Mouse (Mus musculus) ES-E14 (cell line): ENCODE data around the gene Gm49450. TPM values are rescaled to one million over a fixed set of nuclear protein-coding genes. Genes with fewer than 3 reads are reported as not detected.
"Not testable (repeated sequence)": the region's sequence is repeated elsewhere in the genome, so short reads cannot be mapped to it uniquely, and the experiment has no call there.

Experiments used
- DNase-seq: peaks from one replicate; pipeline ENCODE4 v3.0.0-alpha.2; 2013; ENCODE audit warnings: low read depth, low spot score
- H3K27ac ChIP-seq: 2 replicates; pipeline ENCODE4 v1.5.1; 2012; ENCODE audit warnings: low read depth, mild to moderate bottlenecking, low read length, moderate library complexity, mixed read lengths; ENCODE audit not compliant: poor library complexity, insufficient read depth, severe bottlenecking
- H3K36me3 ChIP-seq: 2 replicates; pipeline ENCODE4 v1.6.1; 2012; ENCODE audit warnings: mild to moderate bottlenecking, low read length, moderate library complexity, mixed read lengths; ENCODE audit not compliant: control insufficient read depth, poor library complexity, insufficient read depth, severe bottlenecking
- H3K4me1 ChIP-seq, 2 experiments: fragments of 150-350 bp in 1 of 2; sonication (generic) in 1 of 2; 2 replicates each; pipeline ENCODE4 v1.6.1; 2012; ENCODE audit warnings: low read length in 2 of 2, mild to moderate bottlenecking in 1 of 2, mixed read lengths in 1 of 2; ENCODE audit not compliant: control insufficient read depth in 2 of 2, insufficient read depth in 2 of 2, poor library complexity in 1 of 2
- H3K4me3 ChIP-seq, 2 experiments: fragments of 150-350 bp in 1 of 2; sonication (generic) in 1 of 2; 2 replicates each; pipeline ENCODE4 v1.5.1; 2012; ENCODE audit warnings: low read length in 2 of 2, low read depth in 1 of 2, mild to moderate bottlenecking in 1 of 2, mixed read lengths in 1 of 2; ENCODE audit not compliant: insufficient read depth in 1 of 2, poor library complexity in 1 of 2, severe bottlenecking in 1 of 2
- H3K9ac ChIP-seq: 2 replicates; pipeline ENCODE4 v1.6.1; 2012; ENCODE audit warnings: low read depth, mild to moderate bottlenecking, low read length, mixed read lengths; ENCODE audit not compliant: poor library complexity, insufficient read depth, severe bottlenecking
- H3K9me3 ChIP-seq: fragments of 150-350 bp; sonication (generic); 2 replicates; pipeline ENCODE4 v1.6.1; 2012; ENCODE audit warnings: low read depth, mild to moderate bottlenecking, low read length; ENCODE audit not compliant: control insufficient read depth, insufficient read depth
- CHD2 ChIP-seq: IDR thresholded peaks from 2 replicates; pipeline ENCODE4 v1.6.1; 2014; ENCODE audit warnings: mild to moderate bottlenecking, low read depth, low read length, inconsistent platforms
- HCFC1 ChIP-seq: IDR thresholded peaks from 2 replicates; pipeline ENCODE4 v1.6.1; 2012; ENCODE audit warnings: low read length, inconsistent platforms, borderline replicate concordance; ENCODE audit not compliant: insufficient read depth
- MAFK ChIP-seq: IDR thresholded peaks from 2 replicates; pipeline ENCODE4 v1.6.1; 2014; ENCODE audit warnings: mild to moderate bottlenecking, low read depth, low read length, inconsistent platforms; ENCODE audit not compliant: insufficient read depth
- ZC3H11A ChIP-seq: IDR thresholded peaks from 2 replicates; pipeline ENCODE4 v1.6.1; 2012; ENCODE audit warnings: low read depth, mild to moderate bottlenecking, inconsistent platforms, low read length, borderline replicate concordance
- ZNF384 ChIP-seq: IDR thresholded peaks from 2 replicates; pipeline ENCODE4 v1.6.1; 2012; ENCODE audit warnings: low read depth, low read length, inconsistent platforms
- in situ Hi-C, 2 experiments: fragments of 600-800 bp; cut with MboI; formaldehyde crosslinking; loops; one replicate each; pipeline ENCODE4 v1.15.1; 2025; ENCODE audit warnings: low sequenced_read_pairs in 2 of 2, inconsistent platforms in 1 of 2; ENCODE audit not compliant: unreplicated experiment in 2 of 2
- total RNA-seq: library from RNA; depleted of rRNA; stranded (reverse); fragments of 300-350 nt; gene quantifications from 2 replicates; pipeline ENCODE4 v1.2.3, GENCODE M21; 2012

The Gm49450 gene
- total RNA-seq, 1 experiment: not detected

GRCm38 (mm10) chr15:98976763-98977758, 23.7 kb upstream of the Gm49450 start:
- Histone ChIP-seq H3K4me3 (peak overlapping the region in 1 of 2 experiments; percentile 39; a peak in 2 of 4 replicates), H3K4me1 (peaks cover 11 to 37% of the 10 kb centered on the region in 2 experiments), H3K9me3 (no peaks in the 10 kb centered on the region), H3K36me3 (no peaks in the 10 kb centered on the region), H3K9ac (peak overlapping the region; percentile 9; the same call in 1 of the 2 replicates), H3K27ac (no peak overlapping the region)
- no peak for DNase-seq
- TF ChIP-seq CHD2 (no peak), MAFK (peak; percentile 95), HCFC1 (no peak), ZNF384 (no peak)
- in situ Hi-C loops: no loop called here

GRCm38 (mm10) chr15:98973015-98973614, 19.8 kb upstream of the Gm49450 start:
- in situ Hi-C loops: no loop called here
- H3K9me3 ChIP-seq: no peaks in the 10 kb centered on the region
- peaks cover 19 to 20% of the 10 kb centered on the region in 2 experiments for H3K4me1 ChIP-seq
- no peak for DNase-seq
- TF ChIP-seq MAFK (no peak), ZC3H11A (no peak), HCFC1 (no peak), CHD2 (no peak), ZNF384 (no peak)
- H3K27ac ChIP-seq: no peak overlapping the region
- no peak overlapping the region for H3K4me3 ChIP-seq
- H3K9ac ChIP-seq: no peak overlapping the region
- H3K36me3 ChIP-seq: no peaks in the 10 kb centered on the region

- H3K27ac ChIP-seq: peak overlapping the region; percentile 62
- DNase-seq, H3K9me3 ChIP-seq, H3K9ac ChIP-seq, H3K36me3 ChIP-seq, in situ Hi-C loops: not testable (repeated sequence)
- H3K4me1 ChIP-seq: peaks cover 10 to 14% of the 10 kb centered on the region in 2 experiments
- H3K4me3 ChIP-seq: 0 out of 4 replicates have a peak overlapping the region, but pooled peaks of 1 of the 2 experiments have one; percentile 2
These were observed 18.4 kb upstream of the Gm49450 start for GRCm38 (mm10) chr15:98971576-98972320.

GRCm38 (mm10) chr15:98971111-98971510, 17.8 kb upstream of the Gm49450 start:
- H3K4me3 ChIP-seq: no peak overlapping the region
- in situ Hi-C loops: no loop called here
- H3K9ac ChIP-seq: no peak overlapping the region
- H3K27ac ChIP-seq: no peak overlapping the region
- no peak for TF ChIP-seq ZC3H11A
- TF ChIP-seq HCFC1: no peak
- no peak for TF ChIP-seq MAFK
- no peak for TF ChIP-seq CHD2
- TF ChIP-seq ZNF384: no peak
- no peaks in the 10 kb centered on the region for H3K9me3 ChIP-seq
- no peak for DNase-seq
- H3K36me3 ChIP-seq: no peaks in the 10 kb centered on the region
- H3K4me1 ChIP-seq: peaks cover 7 to 11% of the 10 kb centered on the region in 2 experiments
